Mouse (Mus musculus): Measurements from ENCODE around the gene Rab8a.
"Not testable (repeated sequence)": the region's sequence is repeated elsewhere in the genome, so short reads cannot be mapped to it uniquely, and the experiment has no call there.

- TF ChIP-seq CTCF (IDR thresholded peaks at IDR 0.05; ENCODE audit: extremely low read depth, insufficient read depth, insufficient read length, insufficient replicate concordance); POLR2A (IDR thresholded peaks at IDR 0.05; ENCODE audit: low read depth, low read length): not testable (repeated sequence)
These were observed 39.5 kb upstream of the Rab8a start for GRCm38 (mm10) chr8:72121486-72121885.
